Mouse (Mus musculus) liver, embryonic 14.5 days (tissue): ENCODE measurements around the gene Cacna1d. TPM values are rescaled to one million over a fixed set of nuclear protein-coding genes. Genes with fewer than 3 reads are reported as not detected.

ENCODE experiments used
- ATAC-seq: fragments of 200-750 bp; cut with Nextera tagmentation; 2 replicates; pipeline ENCODE4 v1.8.0; 2017; ENCODE audit warnings: moderate number of reproducible peaks, mild to moderate bottlenecking, moderate library complexity; ENCODE audit not compliant: insufficient read depth
- DNase-seq, 3 experiments: peaks; one replicate each; pipeline ENCODE4 v3.0.0-alpha.2; 2012 to 2013; ENCODE audit warnings: low read depth in 3 of 3, low spot score in 3 of 3
- H3K27ac ChIP-seq: fragments of 300-500 bp; sonication (generic); 2 replicates; pipeline ENCODE4 v1.5.1; 2014; ENCODE audit warnings: moderate library complexity, mild to moderate bottlenecking, control low read depth, inconsistent platforms
- H3K27me3 ChIP-seq: fragments of 300-500 bp; sonication (generic); 2 replicates; pipeline ENCODE4 v1.6.1; 2014; ENCODE audit warnings: mild to moderate bottlenecking, low read length, moderate library complexity; ENCODE audit not compliant: control insufficient read depth, insufficient read depth
- H3K36me3 ChIP-seq: fragments of 300-500 bp; sonication (generic); replicated peaks from 2 replicates; pipeline ENCODE4 v1.6.1; 2014; ENCODE audit warnings: low read depth; ENCODE audit not compliant: control insufficient read depth, insufficient read depth
- H3K4me1 ChIP-seq, 2 experiments: fragments of 200-500 bp in 1 of 2; fragments of 300-500 bp in 1 of 2; sonication (generic) in 1 of 2; replicated peaks; 2 replicates each; pipeline ENCODE4 v1.6.1; 2012 to 2014; ENCODE audit warnings: antibody characterized with exemption in 1 of 2, inconsistent platforms in 1 of 2, low read length in 1 of 2; ENCODE audit not compliant: control insufficient read depth in 2 of 2, insufficient read depth in 2 of 2
- H3K4me2 ChIP-seq: fragments of 300-500 bp; sonication (generic); 2 replicates; pipeline ENCODE4 v1.6.1; 2014; ENCODE audit warnings: low read depth, mild to moderate bottlenecking, control low read depth, moderate library complexity
- H3K4me3 ChIP-seq, 2 experiments: fragments of 200-500 bp in 1 of 2; fragments of 300-500 bp in 1 of 2; sonication (generic) in 1 of 2; 2 replicates each; pipeline ENCODE4 v1.5.1; 2012 to 2014; ENCODE audit warnings: low read depth in 2 of 2, low read length in 2 of 2, mild to moderate bottlenecking in 2 of 2, control low read depth in 1 of 2, inconsistent platforms in 1 of 2, moderate library complexity in 1 of 2; ENCODE audit not compliant: insufficient read depth in 1 of 2
- H3K9ac ChIP-seq: fragments of 300-500 bp; sonication (generic); replicated peaks from 2 replicates; pipeline ENCODE4 v1.6.1; 2014; ENCODE audit warnings: mild to moderate bottlenecking, control low read depth, moderate library complexity
- H3K9me3 ChIP-seq: fragments of 300-500 bp; sonication (generic); 2 replicates; pipeline ENCODE4 v1.6.1; 2016; ENCODE audit warnings: low read length, mixed read lengths; ENCODE audit not compliant: control insufficient read depth
- CTCF ChIP-seq: IDR thresholded peaks from 2 replicates; pipeline ENCODE4 v1.5.1; 2016; ENCODE audit warnings: antibody characterized with exemption, low read depth, control low read depth
- EP300 ChIP-seq: IDR thresholded peaks from 2 replicates; pipeline ENCODE4 v1.6.1; 2016; ENCODE audit warnings: antibody characterized with exemption, low read depth
- WGBS: fragments of 180-500 bp; shearing (Covaris S2); extraction: QIAGEN DNeasy Blood & Tissue Kit; methylation state at CpG from one replicate; pipeline ENCODE4 v1.1.7; 2014; ENCODE audit not compliant: insufficient replicate concordance; 5-methylcytosine and 5-hydroxymethylcytosine counted together
- polyA plus RNA-seq, 2 experiments: library from polyadenylated mRNA; depleted of rRNA in 1 of 2; stranded (reverse) in 1 of 2; unstranded in 1 of 2; fragments of >200 nt; fragmentation: Nextera tagmentation in 1 of 2; extraction: Ambion mirVana in 1 of 2; gene quantifications; 2 replicates each; pipeline versions ENCODE4 v1.2.1 to v1.2.3; 2012 to 2014

Cacna1d gene
- polyA plus RNA-seq, 2 experiments: 0.17 TPM

DNA sequence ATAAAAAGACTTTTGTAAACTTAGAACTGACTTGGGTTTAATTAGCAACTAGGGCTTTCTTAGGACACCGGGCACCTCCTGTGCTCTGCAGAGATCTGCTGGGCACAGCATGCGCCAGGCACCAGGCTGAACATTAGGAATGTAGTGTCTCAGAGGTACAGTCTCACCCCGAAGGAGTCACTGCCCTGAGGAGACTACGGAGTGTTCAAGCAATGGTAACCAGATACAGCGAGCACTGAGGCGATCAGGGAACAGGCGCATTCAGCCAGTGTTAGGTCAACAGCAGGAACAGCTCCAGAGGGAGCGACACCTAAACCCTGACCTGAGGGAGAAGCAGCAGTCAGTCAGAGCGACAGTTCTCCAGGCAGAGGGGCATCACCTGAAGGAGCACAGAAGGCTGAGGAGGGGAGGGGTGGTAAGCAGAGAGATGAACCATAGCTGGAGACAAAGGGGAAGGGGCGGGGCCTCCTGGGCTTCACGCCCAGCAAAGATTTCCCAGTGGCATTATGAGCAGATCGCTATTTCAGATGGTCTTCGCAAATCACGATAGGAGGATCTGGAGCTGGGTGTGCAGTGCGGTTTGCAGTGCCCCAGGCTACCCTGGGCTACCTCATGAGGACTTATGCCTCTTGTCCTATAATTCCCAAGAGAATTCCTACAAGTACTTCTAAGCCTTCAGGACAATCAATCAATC lies 413.0 kb downstream of the Cacna1d start:
- DNase-seq (no peak), ATAC-seq (no peak)
- Histone ChIP-seq H3K4me2 (no peak overlapping the region), H3K4me3 (no peak overlapping the region), H3K36me3 (no peaks in the 10 kb centered on the region), H3K27ac (no peak overlapping the region), H3K27me3 (no peaks in the 10 kb centered on the region), H3K9me3 (no peaks in the 10 kb centered on the region), H3K4me1 (no peaks in the 10 kb centered on the region), H3K9ac (no peak overlapping the region)
- TF ChIP-seq CTCF: no peak
- TF ChIP-seq EP300: no peak
- WGBS: 70% methylated on average over 15 of the region's 15 CpGs

DNA sequence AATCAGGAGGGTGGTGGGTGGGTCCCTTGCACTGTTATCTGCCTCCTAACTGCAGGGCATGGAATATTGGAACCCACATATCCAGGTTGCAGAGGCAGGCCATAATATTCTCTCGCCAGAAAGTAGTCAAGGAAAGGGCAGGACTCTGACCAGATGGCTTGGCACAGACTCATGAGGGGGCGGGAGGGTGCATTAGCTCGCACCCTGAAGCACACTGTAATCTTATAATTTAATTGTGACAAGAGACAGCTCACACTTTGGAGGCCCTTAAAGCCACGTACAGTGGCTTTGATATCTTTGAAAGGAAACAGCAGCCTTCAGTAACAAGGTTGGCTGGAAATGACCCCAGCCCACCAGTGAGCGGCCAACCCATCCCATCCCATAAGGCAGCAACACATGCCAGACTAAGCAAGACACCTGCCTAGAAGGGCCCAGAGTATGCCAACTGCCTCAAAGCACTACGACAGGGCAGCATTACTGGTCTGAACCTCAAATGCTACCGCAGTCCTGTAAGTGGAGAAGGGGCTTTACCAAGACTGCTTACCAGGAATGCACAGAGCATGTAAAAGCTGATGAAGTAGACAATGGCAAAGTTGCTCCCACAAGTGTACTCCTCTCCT lies 415.9 kb downstream of the Cacna1d start:
- no peak for DNase-seq
- no peak overlapping the region for H3K27ac ChIP-seq
- H3K9me3 ChIP-seq: no peaks in the 10 kb centered on the region
- H3K4me3 ChIP-seq: no peak overlapping the region
- TF ChIP-seq EP300 (no peak), CTCF (no peak)
- H3K27me3 ChIP-seq: no peaks in the 10 kb centered on the region
- WGBS: 59% methylated on average over 7 of the region's 7 CpGs
- no peak for ATAC-seq
- no peak overlapping the region for H3K9ac ChIP-seq
- no peaks in the 10 kb centered on the region for H3K36me3 ChIP-seq
- H3K4me1 ChIP-seq: no peaks in the 10 kb centered on the region
- H3K4me2 ChIP-seq: no peak overlapping the region

DNA sequence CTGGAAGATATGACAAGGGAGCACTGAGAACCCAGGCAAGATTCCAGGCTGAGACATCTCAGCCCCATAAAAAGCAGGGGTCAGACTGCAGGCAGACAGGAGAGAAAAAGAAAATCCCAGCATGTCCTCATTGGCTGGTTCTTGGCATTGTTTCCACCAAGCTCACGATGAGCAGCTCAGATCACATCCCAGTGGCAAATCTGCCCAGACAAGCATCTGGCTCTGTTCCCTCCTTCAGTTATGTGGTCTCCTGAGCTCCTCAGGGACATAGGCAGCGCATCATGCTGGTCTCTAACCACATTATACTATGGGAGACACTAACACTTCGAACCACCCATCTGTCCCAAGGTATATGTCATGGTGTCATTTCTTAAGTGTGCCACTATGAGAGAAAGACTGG lies 422.7 kb downstream of the Cacna1d start:
- no peak overlapping the region for H3K4me2 ChIP-seq
- ATAC-seq: no peak
- peaks cover 5 to 25% of the 10 kb centered on the region in 2 experiments for H3K4me1 ChIP-seq
- H3K36me3 ChIP-seq: no peaks in the 10 kb centered on the region
- no peak overlapping the region for H3K9ac ChIP-seq
- TF ChIP-seq EP300: no peak
- TF ChIP-seq CTCF: no peak
- H3K27me3 ChIP-seq: no peaks in the 10 kb centered on the region
- DNase-seq: no peak
- no peak overlapping the region for H3K4me3 ChIP-seq
- no peaks in the 10 kb centered on the region for H3K9me3 ChIP-seq
- 59% methylated on average over 3 of the region's 3 CpGs for WGBS
- H3K27ac ChIP-seq: no peak overlapping the region

DNA sequence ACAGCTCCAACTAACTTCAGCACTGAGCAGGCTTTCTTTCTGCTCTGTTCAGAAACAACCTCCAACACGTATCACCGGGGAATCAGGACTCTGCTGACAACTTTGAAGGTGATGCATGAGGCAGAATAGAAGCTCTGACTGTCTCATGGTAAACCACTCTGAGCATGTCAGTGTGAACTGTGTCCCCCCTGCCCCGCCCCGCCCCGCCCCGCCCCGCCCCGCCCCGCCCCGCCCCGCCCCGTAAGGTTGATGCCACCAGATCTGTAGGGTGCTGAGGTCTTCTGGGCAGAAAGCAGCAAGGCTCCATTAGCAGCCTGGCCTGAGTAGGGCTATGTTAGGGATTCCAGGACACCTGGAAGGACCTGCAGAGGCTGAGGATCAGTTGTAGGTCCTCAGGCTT lies 424.5 kb downstream of the Cacna1d start:
- Histone ChIP-seq H3K4me1 (peaks cover 8 to 34% of the 10 kb centered on the region in 2 experiments), H3K4me3 (no peak overlapping the region), H3K4me2 (no peak overlapping the region), H3K9me3 (no peaks in the 10 kb centered on the region), H3K9ac (no peak overlapping the region), H3K27ac (no peak overlapping the region), H3K27me3 (no peaks in the 10 kb centered on the region), H3K36me3 (no peaks in the 10 kb centered on the region)
- no peak for TF ChIP-seq EP300
- no peak for TF ChIP-seq CTCF
- 44% methylated on average over 12 of the region's 12 CpGs for WGBS
- ATAC-seq: peak; percentile 45; the same call in 1 of the 2 replicates
- no peak for DNase-seq

DNA sequence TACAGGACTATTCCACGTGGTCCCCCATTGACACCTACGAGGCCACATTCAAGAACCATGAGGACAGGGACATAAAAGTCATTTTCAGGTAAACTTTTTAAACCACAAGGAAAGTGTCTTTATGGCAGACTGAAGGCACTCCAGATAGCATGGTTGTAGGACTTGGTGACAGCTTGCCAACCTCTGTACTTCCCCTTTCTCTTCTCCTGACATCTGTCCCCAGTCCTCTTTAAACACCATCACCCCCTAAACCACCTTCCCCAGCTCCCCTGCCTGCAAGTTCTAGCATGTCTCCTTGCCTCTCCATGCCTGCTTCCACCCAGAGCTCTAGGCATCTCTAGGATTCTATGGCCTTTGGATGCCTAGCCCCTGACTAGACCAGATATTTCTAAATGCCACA lies 426.4 kb downstream of the Cacna1d start:
- ATAC-seq (no peak), DNase-seq (no peak)
- no peaks in the 10 kb centered on the region for H3K9me3 ChIP-seq
- WGBS: 61% methylated on average over 2 of the region's 2 CpGs
- peaks cover 8 to 34% of the 10 kb centered on the region in 2 experiments for H3K4me1 ChIP-seq
- H3K4me3 ChIP-seq: no peak overlapping the region
- H3K27ac ChIP-seq: no peak overlapping the region
- H3K36me3 ChIP-seq: no peaks in the 10 kb centered on the region
- no peaks in the 10 kb centered on the region for H3K27me3 ChIP-seq
- no peak overlapping the region for H3K4me2 ChIP-seq
- no peak overlapping the region for H3K9ac ChIP-seq
- TF ChIP-seq CTCF: no peak
- TF ChIP-seq EP300: no peak
